ENCODE assay signal across 21 mouse cellular contexts in the genomic region with DNA sequence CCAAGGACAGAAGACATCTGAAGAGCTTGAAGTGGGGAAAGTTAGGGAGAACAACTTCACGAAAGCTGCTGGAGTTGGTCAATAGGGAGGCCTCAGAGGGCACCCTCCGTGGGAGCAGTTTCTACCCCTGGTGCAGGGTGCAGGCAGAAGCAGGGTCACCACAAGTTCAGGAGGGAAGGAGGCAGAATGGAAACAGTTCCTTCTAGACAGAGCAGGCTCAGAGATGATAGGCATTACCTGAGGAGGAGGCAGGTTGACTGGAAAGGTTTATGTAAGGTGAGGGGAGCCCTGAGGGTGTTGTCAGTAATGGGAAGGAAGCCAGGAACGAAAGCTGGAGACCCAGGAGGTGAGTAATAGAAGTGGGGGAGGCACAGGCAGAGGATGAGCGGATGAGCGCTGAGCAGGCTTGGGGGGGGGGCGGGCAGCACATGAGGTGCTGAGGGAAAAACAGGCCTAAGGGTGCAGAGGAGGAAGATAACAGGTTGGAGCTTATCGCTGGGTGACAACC.
A peak's percentile ranks its signal among the peaks of the same experiment; 100 is the strongest.
DNase-seq lines count a peak whose midpoint lies in the region; ATAC-seq and TF ChIP-seq lines count a peak whose summit lies in the region.
"Had no signal": no experiment of that assay in that cellular context is flagged by ENCODE, and none has a peak within 500 bp of the region (broad histone marks: within the 10 kb centered on the region; RNA-seq: fewer than 3 reads in every experiment).

No protein-coding gene starts in this region.

- H3K27me3 ChIP-seq in forebrain, postnatal 0 days (ENCODE audit: insufficient read depth, low read length), result no peaks in the 10 kb centered on the region
- H3K27me3 ChIP-seq in forebrain, embryonic 15.5 days, result no peaks in the 10 kb centered on the region
- H3K27me3 ChIP-seq in kidney, postnatal 0 days (ENCODE audit: insufficient read depth, low read length), result no peaks in the 10 kb centered on the region
- no peaks in the 10 kb centered on the region for H3K27me3 ChIP-seq in embryonic facial prominence, embryonic 10.5 days (replicated peaks; ENCODE audit: low read depth, poor library complexity, severe bottlenecking)
- H3K27me3 ChIP-seq in stomach, embryonic 14.5 days (ENCODE audit: control insufficient read depth, insufficient read depth, low read length), result no peaks in the 10 kb centered on the region
- H3K27me3 ChIP-seq: CH12.LX; limb, embryonic 13.5 days; liver, embryonic 15.5 days had no signal

- 82% methylated on average over 7 of the region's 7 CpGs for WGBS in forebrain, postnatal 0 days
- 75% methylated on average over 7 of the region's 7 CpGs for WGBS in forebrain, embryonic 15.5 days
- WGBS in kidney, postnatal 0 days, result 59% methylated on average over 7 of the region's 7 CpGs
- WGBS in embryonic facial prominence, embryonic 10.5 days, result 66% methylated on average over 7 of the region's 7 CpGs
- WGBS in stomach, embryonic 14.5 days, result 59% methylated on average over 7 of the region's 7 CpGs

- no peak overlapping the region for H3K4me3 ChIP-seq in forebrain, postnatal 0 days (ENCODE audit: low read depth, low read length)
- no peak overlapping the region for H3K4me3 ChIP-seq in forebrain, embryonic 15.5 days
- no peak overlapping the region for H3K4me3 ChIP-seq in kidney, postnatal 0 days (replicated peaks; ENCODE audit: low read depth, low read length)
- no peak overlapping the region for H3K4me3 ChIP-seq in embryonic facial prominence, embryonic 10.5 days
- H3K4me3 ChIP-seq in stomach, embryonic 14.5 days (ENCODE audit: low read depth, low read length), result no peak overlapping the region
- H3K4me3 ChIP-seq: forebrain, embryonic 12.5 days; gastrocnemius, adult 2 months; limb, embryonic 13.5 days; liver, embryonic 15.5 days had no signal

- no peak overlapping the region for H3K4me2 ChIP-seq in forebrain, postnatal 0 days (ENCODE audit: low read depth)
- H3K4me2 ChIP-seq in forebrain, embryonic 15.5 days (replicated peaks), result no peak overlapping the region
- H3K4me2 ChIP-seq in kidney, postnatal 0 days (ENCODE audit: low read length), result no peak overlapping the region
- H3K4me2 ChIP-seq in stomach, embryonic 14.5 days (replicated peaks; ENCODE audit: low read depth, low read length), result no peak overlapping the region
- H3K4me2 ChIP-seq: forebrain, embryonic 12.5 days; limb, embryonic 13.5 days; liver, embryonic 15.5 days; midbrain, embryonic 11.5 days had no signal

- ATAC-seq in forebrain, postnatal 0 days, result peak; percentile 11; the same call in 1 of the 2 replicates
- no peak for ATAC-seq in forebrain, embryonic 15.5 days (replicated peaks)
- 0 out of 2 replicates have a peak, but pooled peaks have one; percentile 14 for ATAC-seq in kidney, postnatal 0 days (replicated peaks; ENCODE audit: low FRiP score, low read depth)
- peak; percentile 54 for ATAC-seq in stomach, embryonic 14.5 days (ENCODE audit: insufficient number of reproducible peaks, insufficient read depth, low FRiP score, low read depth)
- ATAC-seq: activated CD4-positive, CD25-positive, alpha-beta regulatory T cell, adult 4 months had no signal

- no peaks in the 10 kb centered on the region for H3K9me3 ChIP-seq in forebrain, postnatal 0 days (ENCODE audit: low read length)
- H3K9me3 ChIP-seq in forebrain, embryonic 15.5 days, result no peaks in the 10 kb centered on the region
- H3K9me3 ChIP-seq in kidney, postnatal 0 days (replicated peaks; ENCODE audit: low read length), result no peaks in the 10 kb centered on the region
- H3K9me3 ChIP-seq in embryonic facial prominence, embryonic 10.5 days, result no peaks in the 10 kb centered on the region
- H3K9me3 ChIP-seq in stomach, embryonic 14.5 days (ENCODE audit: control insufficient read depth, low read depth, low read length), result no peaks in the 10 kb centered on the region
- H3K9me3 ChIP-seq: forebrain, embryonic 12.5 days; limb, embryonic 13.5 days; liver, embryonic 15.5 days had no signal

- intact Hi-C loops in heart, postnatal 25 days (cut with DNase I), result no loop called here
- intact Hi-C loops in left cerebral cortex, postnatal 4 days (cut with DNase I), result no loop called here

- DNase-seq in forebrain, postnatal 0 days, result no peak
- DNase-seq in kidney, postnatal 0 days (ENCODE audit: low spot score), result no peak
- DNase-seq in kidney, postnatal 36 days, result no peak
- DNase-seq in embryonic facial prominence, embryonic 10.5 days (ENCODE audit: low spot score), result no peak
- no peak for DNase-seq in heart, postnatal 25 days (ENCODE audit: low spot score)
- DNase-seq in left cerebral cortex, postnatal 4 days, result no peak
- DNase-seq: adrenal gland, postnatal 25 days; cerebellum, adult 9-11 months; gastrocnemius, adult 2 months; heart, adult 18-20 months; heart, postnatal 10 days; kidney, postnatal 14 days; lung, postnatal 4 days had no signal

- H3K36me3 ChIP-seq in forebrain, postnatal 0 days (ENCODE audit: insufficient read depth), result no peaks in the 10 kb centered on the region
- no peaks in the 10 kb centered on the region for H3K36me3 ChIP-seq in forebrain, embryonic 15.5 days
- H3K36me3 ChIP-seq in kidney, postnatal 0 days (ENCODE audit: insufficient read depth, low read length), result no peaks in the 10 kb centered on the region
- H3K36me3 ChIP-seq in embryonic facial prominence, embryonic 10.5 days (replicated peaks), result 0 out of 2 replicates have a peak, but pooled peaks cover 5% of the 10 kb centered on the region
- no peaks in the 10 kb centered on the region for H3K36me3 ChIP-seq in stomach, embryonic 14.5 days (ENCODE audit: control insufficient read depth, insufficient read depth, low read length)
- H3K36me3 ChIP-seq: forebrain, embryonic 12.5 days; limb, embryonic 13.5 days; liver, embryonic 15.5 days had no signal

- H3K27ac ChIP-seq in forebrain, postnatal 0 days (ENCODE audit: low read depth, low read length), result no peak overlapping the region
- no peak overlapping the region for H3K27ac ChIP-seq in forebrain, embryonic 15.5 days (replicated peaks)
- no peak overlapping the region for H3K27ac ChIP-seq in kidney, postnatal 0 days
- peak overlapping the region; percentile 82 for H3K27ac ChIP-seq in embryonic facial prominence, embryonic 10.5 days (replicated peaks)
- H3K27ac ChIP-seq in stomach, embryonic 14.5 days (ENCODE audit: low read length), result no peak overlapping the region
- H3K27ac ChIP-seq: forebrain, embryonic 12.5 days; gastrocnemius, adult 2 months; limb, embryonic 13.5 days; liver, embryonic 15.5 days had no signal

- TF ChIP-seq CTCF in forebrain, postnatal 0 days (IDR thresholded peaks at IDR 0.05; ENCODE audit: low read depth), result no peak
- TF ChIP-seq CTCF in kidney, postnatal 0 days (IDR thresholded peaks at IDR 0.05; ENCODE audit: low read depth), result no peak

- no peak overlapping the region for H3K9ac ChIP-seq in forebrain, postnatal 0 days
- no peak overlapping the region for H3K9ac ChIP-seq in forebrain, embryonic 15.5 days (replicated peaks)
- no peak overlapping the region for H3K9ac ChIP-seq in kidney, postnatal 0 days (ENCODE audit: low read depth, low read length)
- H3K9ac ChIP-seq in stomach, embryonic 14.5 days (replicated peaks; ENCODE audit: low read depth, low read length), result no peak overlapping the region
- H3K9ac ChIP-seq: forebrain, embryonic 12.5 days; limb, embryonic 13.5 days; liver, embryonic 15.5 days had no signal

- peaks cover 8% of the 10 kb centered on the region; the same call in 1 of the 2 replicates for H3K4me1 ChIP-seq in forebrain, postnatal 0 days (ENCODE audit: insufficient read depth)
- H3K4me1 ChIP-seq in forebrain, embryonic 15.5 days, result peaks cover 30% of the 10 kb centered on the region
- H3K4me1 ChIP-seq in kidney, postnatal 0 days (replicated peaks; ENCODE audit: insufficient read depth, low read length), result no peaks in the 10 kb centered on the region
- H3K4me1 ChIP-seq in embryonic facial prominence, embryonic 10.5 days, result peaks cover 62% of the 10 kb centered on the region
- H3K4me1 ChIP-seq in stomach, embryonic 14.5 days (ENCODE audit: control insufficient read depth, insufficient read depth, low read length), result peaks cover 10% of the 10 kb centered on the region; the same call in 1 of the 2 replicates
- H3K4me1 ChIP-seq: liver, embryonic 15.5 days had no signal
